Mouse (Mus musculus) cerebellum, adult 2 months (tissue): Measurements from ENCODE around the gene Zfyve9.
"Not testable (repeated sequence)": the region's sequence is repeated elsewhere in the genome, so short reads cannot be mapped to it uniquely, and the experiment has no call there.

Experiments
- CTCF ChIP-seq: fragments of 200-500 bp; IDR thresholded peaks from 2 replicates; pipeline ENCODE4 v1.5.1; 2011; ENCODE audit warnings: low read depth, mild to moderate bottlenecking, control low read depth, low read length, moderate library complexity, borderline replicate concordance; ENCODE audit not compliant: insufficient read depth
- POLR2A ChIP-seq: fragments of 200-500 bp; IDR thresholded peaks from 2 replicates; pipeline ENCODE4 v1.6.1; 2011; ENCODE audit warnings: low read length, control low read depth, borderline replicate concordance; ENCODE audit not compliant: insufficient read depth

- TF ChIP-seq CTCF, POLR2A: not testable (repeated sequence)
Measured at GRCm38 (mm10) chr4:108687098-108687497, 93.5 kb downstream of the Zfyve9 start.
